Mouse (Mus musculus) ES-Bruce4 (cell line): ENCODE data around the gene Ubl7.

Experiments used
- CTCF ChIP-seq: IDR thresholded peaks from one replicate; pipeline ENCODE4 v1.8.1; 2011; ENCODE audit warnings: low read depth, low read length
- EP300 ChIP-seq: IDR thresholded peaks from 2 replicates; pipeline ENCODE4 v1.6.1; 2011; ENCODE audit warnings: low read depth, low read length; ENCODE audit not compliant: insufficient read depth
- POLR2A ChIP-seq: IDR thresholded peaks from one replicate; pipeline ENCODE4 v1.8.1; 2011; ENCODE audit warnings: low read length; ENCODE audit not compliant: insufficient read depth

GRCm38 (mm10) chr9:57948333-57948931, 37.7 kb downstream of the Ubl7 start:
- no peak for TF ChIP-seq CTCF
- TF ChIP-seq POLR2A = no peak
- no peak for TF ChIP-seq EP300
